Mouse (Mus musculus) frontal cortex, postnatal 25 days (tissue): ENCODE measurements around the gene 1700016K19Rik.

Experiments used
- DNase-seq, 2 experiments: peaks; one replicate each; pipeline ENCODE4 v3.0.0; 2022; ENCODE audit warnings: low spot score in 2 of 2

The 1700016K19Rik gene

DNA sequence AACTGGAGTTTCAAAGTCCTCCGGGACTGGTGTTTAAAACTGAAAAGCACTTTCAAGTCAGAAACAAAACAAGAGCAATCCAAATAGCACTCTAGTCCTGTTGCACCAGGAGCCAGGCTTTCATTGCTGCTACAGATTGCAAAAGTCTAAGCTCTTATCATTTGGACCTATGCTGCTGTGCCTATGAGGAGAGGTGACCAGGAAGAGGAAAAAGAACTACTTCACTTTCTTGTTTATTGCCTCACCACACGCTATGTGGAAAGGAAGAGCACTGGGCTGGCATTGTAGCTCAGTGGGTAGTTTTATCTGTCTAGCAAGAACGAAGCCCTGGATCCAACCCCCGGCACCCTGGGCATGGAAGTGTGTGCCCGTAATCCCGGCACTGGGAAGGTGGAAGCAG, 33.6 kb downstream of the 1700016K19Rik start:
- no peak for DNase-seq

DNA sequence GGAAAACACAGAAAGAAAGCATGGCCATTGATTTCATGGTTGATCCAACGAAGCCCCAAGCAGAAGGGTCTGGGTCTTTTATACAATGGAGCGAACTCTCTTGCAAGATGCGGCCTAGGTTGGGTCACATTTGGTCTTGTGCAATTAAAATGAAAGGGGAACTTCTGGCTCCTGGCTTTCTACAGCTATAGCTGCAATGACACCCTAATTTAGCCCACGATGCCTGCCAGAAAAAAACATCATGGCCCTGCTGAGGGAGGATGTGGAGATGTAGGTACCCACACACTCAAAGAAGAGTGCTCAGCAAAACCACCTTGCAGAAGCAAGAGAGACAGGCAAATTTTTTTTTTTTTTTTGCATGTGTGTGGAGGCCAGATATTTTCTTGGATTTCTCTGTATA, 34.1 kb downstream of the 1700016K19Rik start:
- DNase-seq: no peak

DNA sequence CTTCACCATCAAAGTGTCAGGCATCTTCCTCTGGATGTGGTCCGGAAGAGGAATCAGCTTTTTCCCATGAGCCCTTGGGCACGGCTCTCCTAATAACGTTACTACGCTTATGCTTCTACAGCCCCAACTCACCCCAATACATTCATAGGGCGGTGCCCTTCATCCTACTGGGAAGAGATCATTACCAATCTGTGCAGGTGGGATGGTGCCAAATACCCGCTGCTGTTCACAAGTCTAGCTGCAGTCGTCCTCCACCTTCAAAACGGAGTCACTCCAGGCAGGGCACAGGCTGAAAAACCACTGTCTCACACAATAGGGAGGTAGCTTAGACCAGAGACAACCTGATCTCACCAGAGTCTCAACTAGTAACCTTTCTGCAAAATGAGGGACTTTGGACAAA, 35.5 kb downstream of the 1700016K19Rik start:
- DNase-seq: no peak

DNA sequence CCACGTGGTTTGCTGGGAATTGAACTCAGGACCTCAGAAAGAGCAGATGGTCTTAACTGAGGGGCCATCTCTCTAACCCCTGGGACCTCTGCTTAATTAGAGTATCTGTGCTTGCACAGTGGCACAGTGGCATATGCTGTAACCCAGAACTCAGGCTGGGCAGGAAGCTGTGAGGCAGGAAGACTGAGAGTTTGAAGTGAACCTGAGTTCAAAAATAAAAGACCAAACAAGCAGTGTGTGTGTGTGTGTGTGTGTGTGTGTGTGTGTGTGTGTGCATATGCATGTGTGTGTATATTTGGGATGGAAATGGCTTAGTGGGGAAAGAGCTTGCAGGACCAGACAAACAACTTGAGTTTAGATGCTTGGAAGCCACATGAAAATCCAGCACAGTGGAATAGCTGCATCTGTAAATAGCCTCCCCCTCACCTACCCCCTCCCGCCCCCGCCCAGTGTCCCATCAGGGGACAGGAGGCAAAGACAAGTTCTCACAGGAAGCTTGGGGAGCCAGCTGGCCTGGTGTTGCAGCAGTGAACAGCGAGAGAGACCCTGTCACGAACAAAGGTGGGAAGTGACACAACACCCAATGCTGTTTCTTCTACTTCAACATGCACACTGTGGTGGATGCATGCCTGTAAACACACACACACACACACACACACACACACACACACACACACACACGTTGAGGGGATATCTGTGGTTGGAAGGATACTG, 38.0 kb downstream of the 1700016K19Rik start:
- no peak for DNase-seq

DNA sequence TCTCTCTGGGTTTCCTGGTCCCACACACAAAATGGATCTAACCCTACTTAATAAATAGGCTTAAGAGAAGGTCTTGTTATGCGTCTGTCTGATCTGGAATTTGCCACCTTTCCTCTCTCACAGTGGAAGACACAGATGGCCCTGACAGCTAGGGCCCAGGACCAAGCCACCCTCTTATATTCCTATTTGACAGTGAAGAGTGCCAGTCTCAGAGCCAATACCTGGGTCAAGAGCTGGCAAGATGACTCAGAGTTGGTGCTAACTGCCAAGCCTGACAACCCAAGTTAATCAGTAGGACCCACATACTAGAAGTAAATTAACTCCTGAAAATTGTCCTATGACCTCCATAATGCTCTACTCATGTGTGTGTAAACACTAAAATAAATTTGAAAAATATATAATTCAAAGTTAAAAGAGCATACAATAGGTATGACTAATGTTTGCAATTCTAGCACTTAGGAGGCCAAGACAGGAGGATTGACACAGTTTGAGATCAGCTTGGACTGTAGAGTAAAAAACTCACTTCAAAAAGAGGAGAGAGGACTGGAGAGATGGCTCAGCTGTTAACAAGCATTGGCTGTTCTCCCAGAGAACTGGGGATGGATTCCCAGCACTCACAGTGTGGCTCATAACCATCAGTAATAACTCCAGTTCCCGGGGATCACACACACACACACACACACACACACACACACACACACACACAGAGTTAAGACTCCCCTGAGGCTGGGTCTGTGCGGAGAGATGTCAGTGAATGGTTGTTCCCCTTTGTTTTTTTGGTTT, 39.8 kb downstream of the 1700016K19Rik start:
- no peak for DNase-seq

DNA sequence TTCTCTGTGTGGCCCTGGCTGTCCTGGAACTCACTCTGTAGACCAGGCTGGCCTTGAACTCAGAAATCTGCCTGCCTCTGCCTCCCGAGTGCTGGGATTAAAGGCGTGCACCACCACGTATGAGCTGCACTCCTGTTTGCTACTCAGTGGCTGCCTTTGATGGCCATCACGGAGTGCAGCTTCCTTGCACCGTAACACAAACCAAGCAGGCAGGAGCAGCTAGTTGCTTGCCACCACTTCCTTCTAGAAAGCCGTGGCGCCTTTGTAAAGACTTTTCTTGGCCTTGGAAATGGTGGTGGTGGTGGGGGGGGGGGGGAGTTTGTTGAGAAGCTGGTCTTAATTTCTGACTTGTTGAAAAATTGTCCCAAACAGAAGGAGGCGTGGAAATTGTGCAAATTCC, 40.4 kb downstream of the 1700016K19Rik start:
- DNase-seq: no peak

DNA sequence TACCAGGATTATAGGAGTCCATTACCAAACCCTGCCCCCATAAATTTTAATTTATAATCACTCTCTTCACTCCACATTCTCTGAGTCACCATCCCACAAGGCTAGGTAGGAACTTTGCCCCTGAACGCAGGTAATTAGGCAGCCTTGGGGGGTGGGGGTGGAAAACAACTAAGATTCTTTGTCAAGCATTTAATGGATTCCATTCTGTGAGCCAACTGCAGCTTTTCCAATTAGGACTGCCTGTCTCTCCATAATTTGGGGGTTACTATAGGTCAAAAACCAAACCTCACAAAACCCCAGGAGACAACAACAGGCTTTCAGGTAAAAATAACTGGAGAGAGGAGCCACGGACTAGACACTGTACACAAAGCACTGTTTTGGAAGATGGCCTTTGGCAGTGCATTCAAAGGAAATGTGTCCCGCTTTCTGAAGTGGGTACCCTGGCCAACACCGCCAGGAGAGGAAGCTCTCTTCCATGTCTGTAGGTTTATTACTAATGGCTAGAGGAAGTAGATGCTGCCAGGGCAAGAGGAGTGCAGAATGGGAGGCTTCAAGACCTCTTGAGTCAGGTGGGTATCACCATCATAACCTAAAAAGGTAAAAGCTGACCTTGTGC, 41.2 kb downstream of the 1700016K19Rik start:
- DNase-seq: no peak

DNA sequence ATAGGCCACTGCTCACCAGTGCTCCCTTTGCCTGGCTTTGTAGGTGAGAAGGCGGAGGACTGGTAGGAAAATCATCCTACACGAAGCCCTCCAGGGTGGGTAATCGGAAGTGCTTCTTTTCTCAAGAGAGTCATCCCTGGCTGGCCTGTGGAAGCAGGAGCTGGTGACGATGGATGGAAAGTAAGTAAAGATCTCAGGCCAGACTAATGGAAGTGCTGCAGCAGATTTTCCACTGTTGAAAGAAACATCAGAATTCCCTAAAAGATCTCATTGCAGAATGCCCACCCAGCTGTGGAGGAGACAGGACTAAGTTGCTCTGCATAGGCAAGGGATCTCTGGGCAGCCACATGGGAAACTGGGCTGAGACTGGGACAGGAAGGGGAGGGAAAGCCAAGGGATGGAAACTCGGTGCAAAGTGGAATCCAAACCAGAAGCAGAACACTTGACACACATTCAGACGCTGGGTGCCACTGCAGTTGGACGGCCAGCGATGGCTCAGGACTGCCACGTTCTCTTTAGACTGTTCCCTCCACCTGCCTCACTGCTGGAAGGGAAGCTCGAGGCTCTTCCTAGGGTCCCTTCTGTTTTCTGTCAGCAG, 42.4 kb downstream of the 1700016K19Rik start:
- DNase-seq: no peak

DNA sequence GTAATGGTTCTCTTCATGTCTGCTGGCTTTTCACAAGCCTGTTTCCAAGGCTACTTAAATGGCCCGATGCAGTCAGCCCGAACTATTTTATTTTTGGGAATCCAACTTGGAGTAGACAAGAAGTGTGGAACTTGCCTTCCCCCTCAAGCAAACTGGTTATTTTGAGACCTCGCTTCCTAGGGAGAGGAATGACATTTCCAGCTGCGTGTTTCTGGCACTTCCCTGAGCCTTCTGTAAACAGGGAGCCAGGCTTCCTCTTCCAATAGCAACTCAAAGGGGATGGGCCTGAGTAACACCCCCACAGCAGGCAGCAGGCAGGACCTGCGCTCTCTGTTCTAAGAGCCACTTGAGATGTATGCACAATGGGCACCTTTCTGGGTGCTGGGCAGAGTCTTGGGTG, 43.2 kb downstream of the 1700016K19Rik start:
- peak in 1 of 2 experiments; percentile 38 for DNase-seq

DNA sequence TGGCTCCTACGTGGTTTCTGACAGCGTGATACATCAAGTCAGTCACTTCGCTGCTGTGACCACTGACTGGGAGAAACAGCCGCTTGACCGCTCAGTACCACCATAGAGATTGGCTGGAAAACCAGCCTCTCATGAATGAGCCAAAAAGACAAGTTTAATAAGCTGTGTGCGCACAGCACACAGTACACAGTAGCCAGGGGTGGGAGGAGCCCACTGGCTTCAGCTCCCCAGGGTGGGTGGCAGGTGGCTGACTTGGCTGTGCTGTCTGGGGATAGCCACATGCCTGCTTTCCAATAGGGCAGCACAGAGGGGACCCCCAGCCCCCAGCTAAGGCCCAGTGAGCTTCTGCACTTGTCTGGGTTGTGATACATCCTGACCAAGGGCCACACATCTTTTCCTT, 44.8 kb downstream of the 1700016K19Rik start:
- DNase-seq: no peak

DNA sequence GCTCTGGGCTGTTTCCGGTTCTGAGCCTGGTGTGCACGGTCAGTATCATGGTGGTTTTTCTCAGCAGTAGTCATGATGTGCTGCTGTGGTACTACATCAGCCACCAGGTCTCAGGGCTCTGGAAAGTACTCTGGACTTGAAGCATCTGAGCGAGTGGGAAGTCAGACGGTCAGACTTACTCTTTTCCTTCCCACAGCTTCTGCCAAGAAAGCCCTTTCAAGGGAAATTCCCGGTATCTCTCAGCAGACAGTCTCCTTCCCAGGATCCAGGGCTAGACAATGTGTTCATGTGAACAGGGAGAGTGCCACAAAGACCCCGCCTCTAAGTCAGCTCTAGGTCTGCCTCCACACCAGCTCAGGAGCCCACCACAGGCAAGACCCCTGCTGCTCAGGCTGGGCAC, 45.7 kb downstream of the 1700016K19Rik start:
- DNase-seq: no peak

DNA sequence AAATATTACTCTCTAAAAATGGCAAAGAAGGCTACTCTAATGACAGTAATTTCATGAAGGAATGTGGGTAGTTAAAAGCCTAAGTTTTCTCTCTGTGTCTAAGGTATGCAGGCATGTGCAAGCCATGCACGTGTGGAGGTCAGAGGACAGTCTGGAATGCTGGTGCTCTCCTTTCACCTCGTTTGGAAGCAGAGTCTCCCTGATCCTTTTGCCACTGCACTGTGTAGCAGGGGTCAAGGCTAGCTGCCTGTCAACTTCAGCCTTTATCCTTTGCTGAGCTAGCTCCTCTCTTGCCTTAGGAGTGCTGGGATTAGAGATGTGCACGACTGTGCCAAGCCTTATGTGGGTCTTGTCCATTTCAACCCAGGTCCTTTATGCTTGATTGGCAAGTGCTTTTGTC, 50.8 kb downstream of the 1700016K19Rik start:
- DNase-seq: no peak

DNA sequence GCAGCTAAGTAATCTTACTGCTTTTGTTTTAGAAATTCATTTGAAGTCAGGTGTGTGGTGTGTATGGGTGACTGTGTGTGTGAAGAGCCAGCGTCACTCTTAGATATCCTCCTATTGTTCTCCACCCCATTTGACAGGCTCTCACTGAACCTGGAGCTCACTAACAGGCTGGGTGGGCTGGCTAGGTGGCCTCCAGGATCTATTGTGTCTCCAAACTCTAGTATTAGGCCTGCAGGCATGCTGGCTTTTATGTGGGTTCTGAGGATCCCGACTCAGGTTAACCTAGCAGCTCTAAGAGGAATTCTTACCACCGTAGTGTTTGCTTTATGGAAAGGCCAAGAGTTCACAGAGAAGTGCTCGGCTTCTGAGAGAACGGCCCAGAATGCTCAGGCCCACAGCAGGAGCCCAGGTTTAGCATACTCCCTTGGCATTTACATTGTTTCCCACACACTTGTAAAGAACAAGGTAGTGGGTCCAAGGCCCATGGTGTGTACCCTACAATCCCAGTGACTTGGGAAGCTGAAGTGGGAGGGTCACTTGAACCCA, 51.3 kb downstream of the 1700016K19Rik start:
- no peak for DNase-seq

DNA sequence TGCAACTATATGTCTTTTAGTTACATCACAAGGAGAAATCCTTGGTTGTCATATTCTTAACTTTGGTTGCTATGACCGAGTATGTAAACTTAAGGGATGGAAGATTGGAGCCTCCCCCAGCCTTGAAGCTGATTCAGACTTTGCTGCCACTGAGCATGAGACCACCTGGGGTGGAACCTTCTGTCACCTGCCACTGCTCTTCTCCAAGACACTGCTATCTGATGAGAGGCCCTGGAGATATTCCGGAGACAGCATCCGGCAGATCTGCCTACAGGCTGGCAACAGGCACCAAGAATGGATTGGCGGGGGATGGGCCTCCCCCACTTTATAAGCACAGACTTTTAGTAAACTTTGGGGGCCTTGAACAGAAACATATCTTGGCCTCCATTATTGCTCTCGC, 52.8 kb downstream of the 1700016K19Rik start:
- DNase-seq: no peak
